Mouse (Mus musculus) midbrain, postnatal 0 days (tissue): ENCODE data around the gene Trak1. TPM values are rescaled to one million over a fixed set of nuclear protein-coding genes. Genes with fewer than 3 reads are reported as not detected.
A peak's percentile ranks its signal among the peaks of the same experiment; 100 is the strongest.

Experiments used
- ATAC-seq: fragments of 200-750 bp; cut with Nextera tagmentation; 2 replicates; pipeline ENCODE4 v1.8.0; 2017; ENCODE audit warnings: moderate number of reproducible peaks, mild to moderate bottlenecking, moderate TSS enrichment, moderate library complexity; ENCODE audit not compliant: low FRiP score
- DNase-seq: peaks from one replicate; pipeline ENCODE4 v3.0.0-alpha.2; 2015; ENCODE audit warnings: low spot score
- H3K27ac ChIP-seq: fragments of 300-500 bp; sonication (generic); 2 replicates; pipeline ENCODE4 v1.5.1; 2014; ENCODE audit warnings: low read depth, mild to moderate bottlenecking, low read length, mixed read lengths
- H3K27me3 ChIP-seq: fragments of 300-500 bp; sonication (generic); 2 replicates; pipeline ENCODE4 v1.6.1; 2014; ENCODE audit warnings: low read length, control low read depth, mixed read lengths; ENCODE audit not compliant: insufficient read depth
- H3K36me3 ChIP-seq: fragments of 300-500 bp; sonication (generic); 2 replicates; pipeline ENCODE4 v1.6.1; 2014; ENCODE audit warnings: low read length, control low read depth, mixed read lengths; ENCODE audit not compliant: insufficient read depth
- H3K4me1 ChIP-seq: fragments of 300-500 bp; sonication (generic); 2 replicates; pipeline ENCODE4 v1.6.1; 2014; ENCODE audit warnings: mild to moderate bottlenecking, control low read depth, antibody characterized with exemption, low read length, mixed read lengths; ENCODE audit not compliant: insufficient read depth
- H3K4me2 ChIP-seq: fragments of 300-500 bp; sonication (generic); 2 replicates; pipeline ENCODE4 v1.6.1; 2014; ENCODE audit warnings: low read depth, mild to moderate bottlenecking, low read length, mixed read lengths; ENCODE audit not compliant: poor library complexity, severe bottlenecking
- H3K4me3 ChIP-seq: fragments of 300-500 bp; sonication (generic); 2 replicates; pipeline ENCODE4 v1.5.1; 2014; ENCODE audit warnings: low read depth, mild to moderate bottlenecking, low read length, moderate library complexity
- H3K9ac ChIP-seq: fragments of 300-500 bp; sonication (generic); replicated peaks from 2 replicates; pipeline ENCODE4 v1.6.1; 2014; ENCODE audit warnings: mild to moderate bottlenecking, low read length, moderate library complexity, mixed read lengths; ENCODE audit not compliant: poor library complexity, severe bottlenecking
- H3K9me3 ChIP-seq: fragments of 300-500 bp; sonication (generic); 2 replicates; pipeline ENCODE4 v1.6.1; 2016; ENCODE audit warnings: low read length, control low read depth
- CTCF ChIP-seq: IDR thresholded peaks from 2 replicates; pipeline ENCODE4 v1.5.1; 2016; ENCODE audit warnings: antibody characterized with exemption, mild to moderate bottlenecking
- WGBS: fragments of 180-500 bp; shearing (Covaris S2); extraction: QIAGEN DNeasy Blood & Tissue Kit; methylation state at CpG from one replicate; pipeline ENCODE4 v1.1.7; 2014; 5-methylcytosine and 5-hydroxymethylcytosine counted together
- polyA plus RNA-seq: library from polyadenylated mRNA; unstranded; fragments of >200 nt; fragmentation: Nextera tagmentation; extraction: Ambion mirVana; gene quantifications from 2 replicates; pipeline ENCODE4 v1.2.1, GENCODE M21; 2015
- total RNA-seq: library from RNA; depleted of rRNA; stranded (reverse); fragments of >200 nt; gene quantifications from 2 replicates; pipeline ENCODE4 v1.2.3, GENCODE M21; 2014

Trak1 gene
- total and polyA plus RNA-seq, 2 experiments from 2014 or later, result 61.6 to 154 TPM

GRCm38 (mm10) chr9:121303086-121303485 is 5.8 kb downstream of the Trak1 start:
- H3K9ac ChIP-seq, result no peak overlapping the region; the same call in 1 of the 2 replicates
- H3K36me3 ChIP-seq, result no peaks in the 10 kb centered on the region
- peaks cover 34% of the 10 kb centered on the region for H3K4me1 ChIP-seq
- H3K27me3 ChIP-seq, result no peaks in the 10 kb centered on the region
- ATAC-seq, result no peak
- H3K4me3 ChIP-seq, result no peak overlapping the region
- H3K9me3 ChIP-seq, result no peaks in the 10 kb centered on the region
- H3K4me2 ChIP-seq, result no peak overlapping the region
- DNase-seq, result no peak
- WGBS, result 55% methylated on average over 6 of the region's 6 CpGs
- TF ChIP-seq CTCF, result no peak
- no peak overlapping the region for H3K27ac ChIP-seq

GRCm38 (mm10) chr9:121303748-121304147 is 6.4 kb downstream of the Trak1 start:
- H3K4me2 ChIP-seq, result no peak overlapping the region
- no peak for TF ChIP-seq CTCF
- no peaks in the 10 kb centered on the region for H3K9me3 ChIP-seq
- ATAC-seq (0 out of 2 replicates have a peak, but pooled peaks have one; percentile 22), DNase-seq (peak; percentile 15)
- no peak overlapping the region for H3K4me3 ChIP-seq
- H3K27me3 ChIP-seq, result no peaks in the 10 kb centered on the region
- no peak overlapping the region; the same call in 1 of the 2 replicates for H3K27ac ChIP-seq
- 26% methylated on average over 9 of the region's 9 CpGs for WGBS
- H3K9ac ChIP-seq, result peak overlapping the region; percentile 29; the same call in 1 of the 2 replicates
- H3K4me1 ChIP-seq, result peaks cover 27% of the 10 kb centered on the region
- no peaks in the 10 kb centered on the region for H3K36me3 ChIP-seq

- DNase-seq, result no peak
- no peak for ATAC-seq
- no peak for TF ChIP-seq CTCF
- Histone ChIP-seq H3K4me3 (no peak overlapping the region), H3K27ac (no peak overlapping the region), H3K9ac (no peak overlapping the region), H3K4me2 (no peak overlapping the region), H3K9me3 (no peaks in the 10 kb centered on the region), H3K36me3 (no peaks in the 10 kb centered on the region), H3K27me3 (no peaks in the 10 kb centered on the region), H3K4me1 (peaks cover 20% of the 10 kb centered on the region)
- 43% methylated on average over 10 of the region's 10 CpGs for WGBS
Measured at GRCm38 (mm10) chr9:121304520-121304919, 7.2 kb downstream of the Trak1 start.

GRCm38 (mm10) chr9:121305456-121305855 is 8.2 kb downstream of the Trak1 start:
- DNase-seq, result no peak
- no peak for ATAC-seq
- Histone ChIP-seq H3K9ac (no peak overlapping the region), H3K4me3 (no peak overlapping the region), H3K27me3 (no peaks in the 10 kb centered on the region), H3K36me3 (no peaks in the 10 kb centered on the region), H3K27ac (no peak overlapping the region), H3K9me3 (no peaks in the 10 kb centered on the region), H3K4me2 (no peak overlapping the region), H3K4me1 (peaks cover 11% of the 10 kb centered on the region)
- WGBS, result 95% methylated on average over 4 of the region's 4 CpGs
- no peak for TF ChIP-seq CTCF

GRCm38 (mm10) chr9:121309287-121309686 is 12.0 kb downstream of the Trak1 start:
- H3K4me1 ChIP-seq, result peaks cover 20% of the 10 kb centered on the region
- TF ChIP-seq CTCF, result no peak
- H3K9ac ChIP-seq, result no peak overlapping the region
- no peaks in the 10 kb centered on the region for H3K27me3 ChIP-seq
- H3K36me3 ChIP-seq, result no peaks in the 10 kb centered on the region
- no peaks in the 10 kb centered on the region for H3K9me3 ChIP-seq
- 23% methylated on average over 4 of the region's 4 CpGs for WGBS
- peak overlapping the region; percentile 0; the same call in 1 of the 2 replicates for H3K27ac ChIP-seq
- DNase-seq (peak; percentile 46), ATAC-seq (no peak)
- no peak overlapping the region for H3K4me3 ChIP-seq
- H3K4me2 ChIP-seq, result no peak overlapping the region

GRCm38 (mm10) chr9:121310501-121310900 is 13.2 kb downstream of the Trak1 start:
- no peak overlapping the region for H3K27ac ChIP-seq
- DNase-seq (no peak), ATAC-seq (no peak)
- peaks cover 25% of the 10 kb centered on the region for H3K4me1 ChIP-seq
- no peak for TF ChIP-seq CTCF
- no peak overlapping the region for H3K4me2 ChIP-seq
- no peaks in the 10 kb centered on the region for H3K36me3 ChIP-seq
- no peak overlapping the region for H3K4me3 ChIP-seq
- 70% methylated on average over 7 of the region's 7 CpGs for WGBS
- H3K27me3 ChIP-seq, result no peaks in the 10 kb centered on the region
- H3K9ac ChIP-seq, result no peak overlapping the region
- no peaks in the 10 kb centered on the region for H3K9me3 ChIP-seq
